Mouse (Mus musculus) forebrain, embryonic 10.5 days (tissue): Measurements from ENCODE around the gene Pnpla3. TPM values are rescaled to one million over a fixed set of nuclear protein-coding genes. Genes with fewer than 3 reads are reported as not detected.

ENCODE experiments used
- DNase-seq: peaks from one replicate; pipeline ENCODE4 v3.0.0-alpha.2; 2017; ENCODE audit warnings: low spot score; ENCODE audit errors: extremely low spot score
- H3K27ac ChIP-seq: fragments of 300-500 bp; sonication (generic); 2 replicates; pipeline ENCODE4 v1.5.1; 2016; ENCODE audit warnings: mild to moderate bottlenecking
- H3K27me3 ChIP-seq: fragments of 300-500 bp; sonication (generic); 2 replicates; pipeline ENCODE4 v1.6.1; 2016; ENCODE audit warnings: mild to moderate bottlenecking; ENCODE audit not compliant: poor library complexity, severe bottlenecking
- H3K36me3 ChIP-seq: fragments of 300-500 bp; sonication (generic); replicated peaks from 2 replicates; pipeline ENCODE4 v1.6.1; 2016; ENCODE audit warnings: mild to moderate bottlenecking, moderate library complexity
- H3K4me1 ChIP-seq: fragments of 300-500 bp; sonication (generic); 2 replicates; pipeline ENCODE4 v1.6.1; 2016
- H3K4me3 ChIP-seq: fragments of 300-500 bp; sonication (generic); 2 replicates; pipeline ENCODE4 v1.5.1; 2016; ENCODE audit warnings: mild to moderate bottlenecking, moderate library complexity
- H3K9me3 ChIP-seq: fragments of 300-500 bp; sonication (generic); 2 replicates; pipeline ENCODE4 v1.6.1; 2016; ENCODE audit warnings: mild to moderate bottlenecking, moderate library complexity
- WGBS: fragments of 180-500 bp; shearing (Covaris S2); methylation state at CpG from one replicate; pipeline ENCODE4 v1.1.7; 2016; 5-methylcytosine and 5-hydroxymethylcytosine counted together
- polyA plus RNA-seq: library from polyadenylated mRNA; unstranded; fragments of >200 nt; fragmentation: Nextera tagmentation; extraction: Ambion mirVana; gene quantifications from 2 replicates; pipeline ENCODE4 v1.2.1, GENCODE M21; 2016

Pnpla3 gene
- polyA plus RNA-seq: 1.5 and 1.8 TPM in 2 replicates

DNA sequence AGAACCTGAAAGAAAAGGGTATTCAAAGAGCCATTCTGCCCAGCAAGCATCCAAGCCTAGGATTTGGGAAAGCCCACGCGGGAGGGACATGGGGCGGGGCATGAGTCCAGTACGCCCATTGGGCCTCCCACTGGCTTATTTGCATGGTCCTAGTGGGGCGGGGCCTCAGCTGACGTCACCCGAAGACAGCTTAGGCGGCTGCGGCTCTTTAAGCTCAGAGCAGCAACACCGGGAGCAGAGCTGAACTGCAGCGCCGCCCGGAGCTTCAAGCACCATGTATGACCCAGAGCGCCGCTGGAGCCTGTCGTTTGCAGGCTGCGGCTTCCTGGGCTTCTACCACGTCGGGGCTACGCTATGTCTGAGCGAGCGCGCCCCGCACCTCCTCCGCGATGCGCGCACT is at the start of gene Pnpla3:
Gene Pnpla3 (plus strand): TSS at position 238 of the 400 bp plus-strand sequence.
- WGBS: under 1% methylated on average over 28 of the region's 28 CpGs
- Histone ChIP-seq H3K27me3 (peaks cover 21% of the 10 kb centered on the region), H3K9me3 (no peaks in the 10 kb centered on the region), H3K36me3 (no peaks in the 10 kb centered on the region), H3K27ac (peak within 1 kb of the TSS; percentile 79), H3K4me1 (peaks cover 28% of the 10 kb centered on the region), H3K4me3 (peak within 1 kb of the TSS; percentile 70)
- DNase-seq: peak; percentile 97

DNA sequence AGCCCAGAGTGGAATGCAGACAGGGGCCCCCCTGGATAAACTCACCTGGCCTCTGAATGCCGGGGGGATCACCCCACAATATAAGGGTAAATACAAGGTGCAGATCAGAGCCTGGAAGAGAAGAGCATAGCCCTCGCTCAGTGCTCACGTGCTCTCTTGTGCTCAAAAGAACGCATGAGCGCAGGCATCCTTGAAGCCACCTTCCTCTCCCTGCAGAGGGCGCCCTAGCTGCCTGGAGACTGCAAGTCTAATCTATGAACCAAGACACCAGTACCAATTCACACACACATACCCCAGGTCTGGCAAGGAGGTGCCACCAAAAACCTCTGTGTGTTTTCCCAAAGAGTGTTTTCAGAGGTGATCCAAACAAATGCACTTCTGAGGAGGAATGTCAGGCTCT is 47.0 kb upstream of the Pnpla3 start:
- Histone ChIP-seq H3K36me3 (no peaks in the 10 kb centered on the region), H3K9me3 (peaks cover 6% of the 10 kb centered on the region; the same call in 1 of the 2 replicates), H3K27me3 (0 out of 2 replicates have a peak, but pooled peaks cover 3% of the 10 kb centered on the region), H3K4me1 (no peaks in the 10 kb centered on the region), H3K27ac (no peak overlapping the region), H3K4me3 (no peak overlapping the region)
- WGBS: 21% methylated on average over 6 of the region's 6 CpGs
- peak; percentile 35 for DNase-seq

DNA sequence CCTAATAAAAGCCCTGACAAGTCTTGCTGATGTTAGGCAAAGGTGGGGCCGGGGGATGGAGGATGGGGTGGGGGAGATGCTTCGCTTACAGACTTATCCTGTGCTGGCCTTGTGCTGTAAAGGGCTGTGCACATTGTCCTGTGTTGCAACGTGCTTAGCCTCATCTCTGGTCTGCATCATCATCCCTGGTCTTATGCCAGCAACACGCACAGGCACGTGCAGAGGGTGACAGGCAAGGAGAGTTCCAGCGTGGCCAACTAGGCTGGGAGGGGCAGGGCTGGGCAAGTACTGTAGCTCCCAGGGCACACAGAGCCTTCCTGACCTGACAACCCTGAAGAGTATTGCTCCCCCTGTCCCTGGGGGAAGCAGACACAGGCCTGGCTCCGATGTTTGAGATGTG is 46.6 kb upstream of the Pnpla3 start:
- H3K27me3 ChIP-seq: 0 out of 2 replicates have a peak, but pooled peaks cover 3% of the 10 kb centered on the region
- no peaks in the 10 kb centered on the region for H3K4me1 ChIP-seq
- no peak for DNase-seq
- peaks cover 6% of the 10 kb centered on the region; the same call in 1 of the 2 replicates for H3K9me3 ChIP-seq
- no peak overlapping the region for H3K27ac ChIP-seq
- WGBS: 80% methylated on average over 7 of the region's 7 CpGs
- H3K36me3 ChIP-seq: no peaks in the 10 kb centered on the region
- no peak overlapping the region for H3K4me3 ChIP-seq

DNA sequence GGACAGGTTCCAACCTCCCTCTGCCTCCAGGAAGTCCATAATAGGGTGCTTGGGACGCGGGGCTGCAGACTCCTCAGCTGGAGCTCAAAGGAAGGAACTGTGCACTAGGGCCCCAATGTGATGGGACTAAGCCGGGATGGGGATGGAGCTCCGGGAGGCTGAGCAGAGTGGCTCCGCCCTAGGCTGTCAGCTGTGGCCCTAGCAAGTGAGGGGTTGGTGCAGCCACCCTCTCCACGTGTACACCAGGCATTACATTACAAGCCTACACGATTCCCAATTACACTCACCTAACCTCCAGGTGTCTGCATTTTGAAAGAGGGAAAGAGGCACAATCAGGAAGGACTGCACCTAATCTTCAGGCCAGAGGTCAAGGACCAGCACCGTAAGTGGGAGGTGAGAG is 44.6 kb upstream of the Pnpla3 start, which contains the start of gene Pnpla5:
Gene Pnpla5 (minus strand): TSS at position 101 of the 400 bp plus-strand sequence.
- Histone ChIP-seq H3K9me3 (no peaks in the 10 kb centered on the region), H3K4me3 (no peak within 1 kb of the TSS), H3K27me3 (0 out of 2 replicates have a peak, but pooled peaks cover 3% of the 10 kb centered on the region), H3K27ac (no peak within 1 kb of the TSS), H3K4me1 (0 out of 2 replicates have a peak, but pooled peaks cover 4% of the 10 kb centered on the region), H3K36me3 (no peaks in the 10 kb centered on the region)
- no peak for DNase-seq
- 75% methylated on average over 8 of the region's 8 CpGs for WGBS

- Histone ChIP-seq H3K9me3 (no peaks in the 10 kb centered on the region), H3K36me3 (no peaks in the 10 kb centered on the region)
Observed at GRCm38 (mm10) chr15:84124086-84124485, 43.6 kb upstream of the Pnpla3 start.

DNA sequence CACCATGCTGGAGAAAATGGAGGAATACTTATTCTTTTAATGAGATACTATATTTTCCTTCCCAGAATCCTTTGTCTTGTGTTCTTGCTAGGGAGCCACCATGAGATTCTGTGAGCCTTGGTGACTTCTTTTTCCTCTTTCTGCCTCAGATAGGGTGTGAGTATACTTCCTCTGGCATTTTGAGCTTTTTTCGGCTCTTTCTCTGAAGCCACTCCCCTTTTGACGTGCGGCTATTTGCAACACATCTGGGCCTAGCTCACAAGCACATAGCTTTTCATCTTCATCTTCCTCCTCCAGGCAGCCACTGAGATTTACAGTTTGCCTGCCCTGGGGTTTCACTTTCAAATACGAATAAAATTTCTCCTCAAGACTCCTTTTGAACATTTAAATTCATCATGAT is 41.2 kb upstream of the Pnpla3 start:
- no peaks in the 10 kb centered on the region for H3K9me3 ChIP-seq
- no peak for DNase-seq
- H3K4me1 ChIP-seq: 0 out of 2 replicates have a peak, but pooled peaks cover 4% of the 10 kb centered on the region
- 80% methylated on average over 4 of the region's 4 CpGs for WGBS
- no peak overlapping the region for H3K27ac ChIP-seq
- no peak overlapping the region for H3K4me3 ChIP-seq
- no peaks in the 10 kb centered on the region for H3K36me3 ChIP-seq
- H3K27me3 ChIP-seq: 0 out of 2 replicates have a peak, but pooled peaks cover 3% of the 10 kb centered on the region

More at GRCm38 (mm10) chr15:84124086-84124485, 43.6 kb upstream of the Pnpla3 start:
- Histone ChIP-seq H3K4me3 (no peak overlapping the region), H3K4me1 (0 out of 2 replicates have a peak, but pooled peaks cover 4% of the 10 kb centered on the region), H3K27ac (no peak overlapping the region), H3K27me3 (0 out of 2 replicates have a peak, but pooled peaks cover 3% of the 10 kb centered on the region)
- 73% methylated on average over 7 of the region's 7 CpGs for WGBS
- DNase-seq: no peak

DNA sequence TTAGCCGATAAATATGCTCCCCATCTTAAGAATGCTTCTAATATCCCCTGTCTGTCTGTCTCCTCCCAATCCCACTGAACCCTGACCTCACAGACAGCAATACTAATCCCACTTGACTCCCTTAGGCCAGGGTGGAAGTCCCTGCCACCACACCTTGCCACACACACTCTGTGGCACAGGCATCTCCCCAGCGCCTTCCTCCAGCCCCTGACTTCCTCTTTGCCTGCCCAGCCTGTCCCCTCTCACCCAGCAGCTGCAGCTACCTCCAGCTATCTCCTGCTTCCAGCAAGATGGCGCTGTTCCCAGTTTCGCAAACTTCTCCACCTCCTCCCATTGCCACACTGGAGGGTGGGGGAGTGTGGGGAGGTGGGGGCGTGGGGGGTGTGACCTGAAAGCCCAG is 40.8 kb upstream of the Pnpla3 start:
- WGBS: 37% methylated on average over 5 of the region's 5 CpGs

DNA sequence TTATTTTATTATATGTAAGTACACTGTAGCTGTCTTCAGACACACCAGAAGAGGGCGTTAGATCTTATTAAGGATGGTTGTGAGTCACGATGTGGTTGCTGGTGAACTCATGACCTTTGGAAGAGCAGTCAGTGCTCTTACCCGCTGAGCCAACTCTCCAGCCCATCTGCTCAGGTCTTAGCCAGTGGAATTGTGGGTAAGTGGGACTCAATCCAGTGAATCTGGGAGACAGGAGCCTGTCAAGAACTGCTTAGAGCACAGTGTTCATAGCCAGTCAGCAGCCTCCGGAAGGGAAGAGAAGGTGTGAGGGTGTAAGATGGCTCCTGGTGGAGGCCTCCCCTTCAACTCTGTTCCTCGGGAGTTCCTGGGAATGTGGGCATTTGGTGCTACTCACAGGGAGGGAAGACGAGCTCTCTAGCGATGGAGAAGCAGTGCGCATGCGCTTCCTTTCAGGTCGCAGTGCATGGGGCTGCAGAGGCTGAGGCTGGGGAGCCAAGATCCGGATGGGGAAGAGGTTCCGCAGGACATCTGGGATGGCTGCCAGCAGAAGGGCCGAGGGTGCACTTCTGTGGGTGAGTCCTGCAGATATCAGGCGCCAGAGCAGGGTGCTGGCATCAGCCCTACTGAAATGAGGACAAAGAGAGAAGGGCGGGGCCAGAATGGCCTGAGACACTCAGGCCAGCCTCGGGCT is 36.4 kb upstream of the Pnpla3 start:
- H3K27me3 ChIP-seq: no peaks in the 10 kb centered on the region
- no peak overlapping the region for H3K27ac ChIP-seq
- no peak overlapping the region for H3K4me3 ChIP-seq
- peaks cover 6% of the 10 kb centered on the region for H3K4me1 ChIP-seq
- no peaks in the 10 kb centered on the region for H3K9me3 ChIP-seq
- WGBS: 71% methylated on average over 16 of the region's 16 CpGs
- no peak for DNase-seq
- H3K36me3 ChIP-seq: no peaks in the 10 kb centered on the region

More for the DNA sequence above, 40.8 kb upstream of the Pnpla3 start:
- Histone ChIP-seq H3K36me3 (no peaks in the 10 kb centered on the region), H3K9me3 (no peaks in the 10 kb centered on the region), H3K4me3 (no peak overlapping the region), H3K27ac (no peak overlapping the region), H3K27me3 (0 out of 2 replicates have a peak, but pooled peaks cover 3% of the 10 kb centered on the region), H3K4me1 (0 out of 2 replicates have a peak, but pooled peaks cover 4% of the 10 kb centered on the region)
- no peak for DNase-seq

DNA sequence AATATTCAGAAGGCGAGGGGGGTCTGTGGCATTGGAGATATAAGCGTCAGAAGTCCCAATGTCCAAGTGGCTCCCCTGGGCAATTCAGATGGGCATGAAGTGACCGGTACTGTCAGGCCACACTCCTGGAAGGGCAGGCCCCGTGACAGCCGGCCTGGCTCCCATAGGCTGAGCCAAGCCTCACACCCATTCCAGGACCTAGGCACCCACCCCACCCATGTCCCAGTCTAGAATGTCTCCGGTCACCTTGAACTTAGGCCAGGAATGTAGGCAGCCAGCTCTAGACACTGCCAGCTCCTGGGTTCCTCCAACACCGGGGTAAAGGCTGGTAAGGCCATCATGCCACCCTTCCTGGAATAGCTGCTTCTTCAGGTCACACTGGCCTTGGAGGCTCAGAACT is 35.7 kb upstream of the Pnpla3 start:
- Histone ChIP-seq H3K4me1 (peaks cover 12% of the 10 kb centered on the region), H3K36me3 (no peaks in the 10 kb centered on the region), H3K27ac (no peak overlapping the region), H3K27me3 (no peaks in the 10 kb centered on the region), H3K9me3 (no peaks in the 10 kb centered on the region), H3K4me3 (no peak overlapping the region)
- 91% methylated on average over 7 of the region's 7 CpGs for WGBS
- DNase-seq: no peak

DNA sequence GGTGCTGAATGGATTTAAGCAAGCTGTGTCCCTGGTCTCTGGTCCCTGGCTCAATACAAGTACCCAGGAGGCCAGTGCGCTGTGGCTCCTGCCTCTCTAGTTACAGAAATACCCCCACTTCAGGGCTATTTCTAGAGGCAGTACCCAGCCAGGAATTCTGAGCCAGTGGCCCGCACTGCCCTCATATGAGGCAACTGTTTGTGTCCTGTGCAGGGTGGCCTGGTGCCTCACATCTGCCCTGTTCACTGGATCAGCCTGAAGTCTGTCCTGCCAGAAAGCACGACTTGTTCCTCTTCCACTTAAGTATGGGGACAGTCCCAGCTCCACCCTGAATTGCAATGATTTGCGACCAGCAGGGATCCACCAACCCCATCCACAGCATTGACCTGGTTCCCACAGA is 34.2 kb upstream of the Pnpla3 start:
- WGBS: 83% methylated on average over 4 of the region's 4 CpGs
- Histone ChIP-seq H3K27me3 (no peaks in the 10 kb centered on the region), H3K4me1 (peaks cover 21% of the 10 kb centered on the region), H3K27ac (no peak overlapping the region), H3K4me3 (no peak overlapping the region), H3K9me3 (no peaks in the 10 kb centered on the region), H3K36me3 (no peaks in the 10 kb centered on the region)
- no peak for DNase-seq

DNA sequence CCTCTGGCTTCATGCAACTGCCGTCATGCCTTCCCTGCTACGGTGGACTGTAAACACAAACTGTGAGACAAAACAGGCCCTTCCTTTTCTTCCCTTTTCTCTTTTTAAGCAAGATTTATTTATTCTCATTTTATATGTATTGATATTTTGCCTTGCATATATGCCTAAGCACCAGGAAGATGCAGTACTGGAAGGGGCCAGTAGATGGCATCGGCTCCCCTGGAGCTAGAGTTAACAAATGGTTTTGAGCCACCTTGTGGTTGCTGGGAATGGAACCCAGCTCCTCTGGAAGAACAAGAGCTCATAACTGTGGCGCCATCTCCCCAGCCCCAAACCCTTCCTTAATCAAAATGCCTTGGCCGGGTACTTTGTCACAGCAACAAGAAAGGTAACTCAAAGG is 32.2 kb upstream of the Pnpla3 start:
- 88% methylated on average over 5 of the region's 5 CpGs for WGBS
- no peak overlapping the region for H3K27ac ChIP-seq
- no peaks in the 10 kb centered on the region; the same call in 1 of the 2 replicates for H3K27me3 ChIP-seq

DNA sequence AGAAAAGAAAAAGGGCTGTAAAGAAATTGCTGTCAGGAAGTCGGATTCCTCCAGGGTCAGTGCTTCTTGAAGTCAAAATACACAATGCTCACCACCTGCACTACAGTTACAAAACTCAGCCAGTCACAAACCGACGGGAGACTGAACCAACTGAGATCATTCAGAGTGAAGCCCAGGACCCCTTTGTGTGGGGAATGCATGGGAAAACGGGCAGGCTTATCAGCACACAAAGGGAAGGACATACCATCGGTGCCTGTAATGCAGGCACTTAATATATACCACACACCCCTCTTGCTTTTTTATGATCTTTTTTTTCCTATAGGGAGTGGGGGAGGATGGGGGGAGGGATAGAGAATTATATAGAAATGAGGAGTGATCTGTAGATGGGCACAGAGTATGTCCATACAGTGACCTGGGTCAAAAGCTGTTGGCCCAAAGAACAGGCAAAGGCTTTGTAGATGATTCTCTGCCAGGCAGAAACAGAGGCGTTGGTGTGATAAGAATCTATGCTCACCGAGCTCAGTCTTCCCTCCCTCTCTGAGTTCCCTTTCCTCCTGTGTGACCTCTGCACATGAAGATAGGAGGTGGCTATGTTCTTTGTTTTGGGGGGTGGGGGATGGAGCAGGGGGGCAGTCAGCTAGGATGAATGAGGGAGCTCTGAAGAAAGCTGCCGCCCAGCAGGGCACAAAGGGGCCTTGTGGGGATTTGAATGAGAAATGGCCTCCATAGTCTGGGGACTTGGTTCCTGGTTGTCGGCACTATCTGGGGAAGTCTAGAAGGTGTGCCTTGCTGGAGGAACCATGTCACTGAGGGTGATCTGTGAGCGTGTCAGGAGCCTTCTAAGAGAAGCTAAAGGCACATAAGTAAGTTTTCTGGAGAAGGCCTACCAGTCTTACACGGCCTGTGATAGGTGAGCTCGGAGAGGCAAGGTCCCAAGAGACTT is 30.9 kb upstream of the Pnpla3 start:
- peaks cover 43% of the 10 kb centered on the region for H3K4me1 ChIP-seq
- H3K27ac ChIP-seq: peak overlapping the region; percentile 72
- H3K27me3 ChIP-seq: no peaks in the 10 kb centered on the region; the same call in 1 of the 2 replicates
- DNase-seq: peak; percentile 48
- no peaks in the 10 kb centered on the region for H3K36me3 ChIP-seq
- H3K9me3 ChIP-seq: no peaks in the 10 kb centered on the region
- 23% methylated on average over 12 of the region's 12 CpGs for WGBS
- peak overlapping the region; percentile 16; the same call in 1 of the 2 replicates for H3K4me3 ChIP-seq

More for the DNA sequence above, 32.2 kb upstream of the Pnpla3 start:
- no peak overlapping the region for H3K4me3 ChIP-seq
- DNase-seq: peak; percentile 33
- peaks cover 31% of the 10 kb centered on the region for H3K4me1 ChIP-seq
- H3K9me3 ChIP-seq: no peaks in the 10 kb centered on the region
- no peaks in the 10 kb centered on the region for H3K36me3 ChIP-seq
